Mouse (Mus musculus) lung, adult 2 months (tissue): ENCODE data around the gene Dop1a.

Experiments
- CTCF ChIP-seq: fragments of 200-500 bp; IDR thresholded peaks from 2 replicates; pipeline ENCODE4 v1.5.1; 2011; ENCODE audit warnings: mild to moderate bottlenecking, low read length, control low read depth; ENCODE audit not compliant: insufficient read depth
- POLR2A ChIP-seq: fragments of 200-500 bp; IDR thresholded peaks from 2 replicates; pipeline ENCODE4 v1.6.1; 2011; ENCODE audit warnings: low read depth, mild to moderate bottlenecking, control low read depth, low read length, borderline replicate concordance; ENCODE audit errors: extremely low read depth

DNA sequence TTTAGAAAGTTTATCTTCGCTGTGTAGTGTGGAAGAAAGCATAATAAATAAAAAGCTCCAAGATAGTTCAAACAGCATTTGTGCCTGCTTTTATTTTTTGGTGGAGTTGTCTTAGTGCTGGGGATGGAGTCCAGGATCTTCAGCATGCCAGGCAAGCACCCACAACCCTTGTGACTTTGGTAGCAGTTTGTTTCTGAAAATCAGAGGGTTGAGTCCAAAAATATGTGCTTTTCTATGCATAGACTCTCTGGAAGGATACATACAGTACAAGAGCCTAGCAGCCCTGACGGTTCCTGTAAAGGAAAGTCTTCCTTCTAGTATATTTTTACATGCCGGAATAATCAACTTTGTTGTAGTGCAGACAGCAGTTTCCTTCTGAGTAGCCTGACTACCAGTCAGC, 83.8 kb downstream of the Dop1a start:
- no peak for TF ChIP-seq CTCF
- no peak for TF ChIP-seq POLR2A
